Mouse (Mus musculus) heart, adult 9 months (tissue): Measurements from ENCODE around the gene Ly6c1.
"Not testable (repeated sequence)": the region's sequence is repeated elsewhere in the genome, so short reads cannot be mapped to it uniquely, and the experiment has no call there.

Experiments
- DNase-seq, 2 experiments: peaks; one replicate each; pipeline ENCODE4 v3.0.0; 2022; ENCODE audit warnings: low spot score in 2 of 2

The Ly6c1 gene

GRCm38 (mm10) chr15:75048642-75049261, at the start of gene Ly6c1:
Ly6c1 (minus strand) TSS chr15:75048830.
- peak; percentile 29 to 49 for DNase-seq

DNA sequence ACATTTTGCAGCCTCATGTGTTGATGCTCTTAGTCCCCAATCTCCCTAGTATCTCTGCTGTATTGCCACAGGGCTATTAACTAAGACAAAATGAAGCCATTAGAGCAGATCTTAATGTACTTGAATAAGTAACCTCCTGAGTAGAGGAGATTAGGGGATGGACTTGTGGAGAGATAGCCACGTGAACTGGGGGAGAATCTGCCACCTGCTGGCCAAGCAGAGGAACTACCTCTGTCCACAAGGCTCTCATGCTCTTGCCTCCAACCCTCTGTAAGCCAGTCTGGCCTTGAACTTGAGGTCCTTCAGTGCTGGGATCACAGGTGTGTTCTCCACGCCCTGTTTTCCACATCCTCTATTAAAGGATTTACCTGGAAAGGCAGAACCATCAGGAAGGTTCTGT, 39.4 kb upstream of the Ly6c1 start:
- peak in 1 of 2 experiments; percentile 13 for DNase-seq

DNA sequence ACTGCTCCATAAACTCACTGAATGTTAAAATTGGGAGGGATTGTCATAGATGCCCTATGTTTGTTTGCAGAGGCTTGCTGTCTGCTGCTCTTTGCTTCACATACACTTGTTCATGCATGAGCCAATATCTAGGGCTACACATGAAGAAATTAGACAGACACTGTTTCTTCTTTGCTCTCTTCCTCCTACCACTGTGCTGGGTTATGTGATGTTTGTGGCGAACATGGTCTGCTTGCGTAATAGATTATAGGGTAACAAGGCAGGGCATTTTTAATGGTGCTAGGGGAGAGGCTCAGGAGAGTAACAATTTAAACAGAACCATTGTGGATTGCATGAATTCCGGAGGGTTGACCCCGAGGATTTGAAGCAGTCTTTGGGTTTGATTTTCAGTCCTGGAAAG, 21.3 kb upstream of the Ly6c1 start:
- no peak for DNase-seq

- peak; percentile 24 to 43 for DNase-seq
These were observed 13.5 kb upstream of the Ly6c1 start for GRCm38 (mm10) chr15:75062030-75062574.

DNA sequence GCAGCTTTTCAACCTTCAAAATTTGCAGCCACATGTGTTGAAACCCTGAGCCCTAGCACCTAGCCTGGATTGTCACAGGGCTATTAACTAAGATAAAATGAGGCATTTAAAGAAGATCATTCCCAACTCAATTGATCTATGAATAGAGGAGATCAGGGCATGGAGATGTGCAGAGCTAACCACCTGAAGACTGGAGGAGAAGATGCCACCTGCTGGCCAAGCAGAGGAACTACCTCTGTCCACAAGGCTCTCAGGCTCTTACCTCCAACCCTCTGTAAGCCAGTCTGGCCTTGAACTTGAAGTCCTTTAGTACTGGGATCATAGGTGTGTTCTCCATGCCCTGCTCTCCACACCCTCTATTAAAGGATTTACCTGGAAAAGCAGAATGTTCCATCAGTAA, 11.9 kb upstream of the Ly6c1 start:
- peak; percentile 40 to 50 for DNase-seq

GRCm38 (mm10) chr15:75055985-75056384, 7.4 kb upstream of the Ly6c1 start:
- DNase-seq: no peak

DNA sequence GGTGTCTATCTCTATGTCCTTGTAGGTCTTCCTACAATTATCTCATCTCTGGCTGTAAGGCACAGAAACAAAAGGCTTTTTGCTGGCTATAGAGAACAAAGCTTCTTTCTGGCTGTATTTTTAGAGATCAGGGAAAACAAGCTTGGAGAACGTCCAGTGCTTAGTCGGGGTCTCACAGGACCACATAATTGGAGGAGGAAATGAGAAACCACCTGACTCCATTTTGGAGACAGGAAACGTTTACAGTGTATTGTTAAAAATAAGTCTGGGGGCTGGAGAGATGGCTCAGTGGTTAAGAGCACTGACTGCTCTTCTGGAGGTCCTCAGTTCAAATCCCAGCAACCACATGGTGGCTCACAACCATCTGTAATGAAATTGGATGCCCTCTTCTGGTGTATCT, 6.8 kb upstream of the Ly6c1 start:
- peak in 1 of 2 experiments; percentile 47 for DNase-seq

GRCm38 (mm10) chr15:75052414-75052813, 3.8 kb upstream of the Ly6c1 start:
- peak; percentile 55 to 73 for DNase-seq

GRCm38 (mm10) chr15:75051141-75051540, 2.5 kb upstream of the Ly6c1 start:
- DNase-seq: not testable (repeated sequence)

- DNase-seq: not testable (repeated sequence)
These were observed 2.0 kb upstream of the Ly6c1 start for GRCm38 (mm10) chr15:75050593-75050992.

GRCm38 (mm10) chr15:75049811-75050210, 1.2 kb upstream of the Ly6c1 start:
- DNase-seq: peak; percentile 77 to 82

GRCm38 (mm10) chr15:75047970-75048320, 685 bp downstream of the Ly6c1 start:
- DNase-seq: not testable (repeated sequence)

DNA sequence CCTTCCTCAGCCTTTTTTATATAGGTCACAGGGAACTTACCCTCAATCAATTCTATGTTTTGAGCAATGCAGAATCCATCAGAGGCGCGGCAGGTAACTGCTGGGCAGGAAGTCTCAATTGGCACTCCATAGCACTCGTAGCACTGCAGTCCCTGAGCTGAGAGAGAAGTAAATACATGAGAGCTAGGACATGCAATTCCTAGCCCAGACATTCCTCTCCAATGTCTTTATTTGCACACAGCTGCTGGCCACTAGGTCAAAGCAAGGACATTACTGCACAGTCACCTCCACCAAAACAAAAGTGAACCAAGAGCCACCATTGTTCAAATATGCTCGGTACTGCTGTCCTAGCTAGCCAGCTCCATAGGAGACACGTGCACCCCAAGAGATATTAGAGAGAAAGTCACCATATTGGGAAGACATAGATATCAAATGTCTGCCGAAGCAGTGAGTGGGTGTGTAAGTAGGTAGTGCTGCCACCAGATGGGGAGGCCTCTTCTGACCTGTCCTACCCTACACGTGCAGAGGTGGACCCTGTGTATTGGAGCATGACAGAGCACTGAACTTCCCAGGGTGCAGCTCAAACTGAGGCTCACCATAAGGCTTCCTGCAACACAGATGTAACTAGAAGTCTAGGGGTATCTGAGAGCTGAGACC, 1.2 kb downstream of the Ly6c1 start:
- not testable (repeated sequence) for DNase-seq

- not testable (repeated sequence) for DNase-seq
These were observed 3.1 kb downstream of the Ly6c1 start for GRCm38 (mm10) chr15:75045501-75045900.

DNA sequence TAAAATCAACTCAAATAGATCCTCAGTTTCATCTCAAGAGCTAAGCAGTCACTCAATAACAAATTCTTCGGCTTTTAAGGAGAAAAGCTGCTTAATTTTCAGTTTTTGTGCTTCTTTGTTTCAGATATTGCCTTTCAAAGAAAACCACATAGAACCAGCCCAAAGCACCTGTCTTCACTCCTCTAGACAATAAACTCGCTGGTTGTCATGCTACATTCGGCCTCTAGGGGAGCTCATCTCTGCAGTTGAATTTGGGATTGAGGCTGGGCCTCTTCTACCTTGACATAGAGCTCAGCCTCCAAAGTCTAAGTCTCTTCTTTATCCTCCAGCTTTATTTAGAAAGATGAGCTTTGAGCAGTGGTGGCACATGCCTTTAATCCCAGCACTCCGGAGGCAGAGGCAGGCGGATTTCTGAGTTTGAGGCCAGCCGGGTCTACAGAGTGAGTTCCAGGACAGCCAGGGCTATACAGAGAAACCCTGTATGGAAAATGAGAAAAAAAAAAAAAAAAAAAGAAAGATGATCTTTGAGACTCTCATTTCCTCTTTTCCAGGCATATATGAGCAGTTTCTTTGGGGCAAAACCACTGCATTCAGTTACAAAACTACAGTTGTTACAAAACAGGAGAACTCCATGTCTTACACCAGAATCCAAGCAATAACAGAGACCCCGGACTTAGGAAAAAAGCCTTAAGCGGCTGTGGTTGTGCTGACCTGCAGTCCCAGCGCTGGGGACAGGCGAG, 27.4 kb downstream of the Ly6c1 start:
- DNase-seq: not testable (repeated sequence)

GRCm38 (mm10) chr15:75019446-75019845, 29.2 kb downstream of the Ly6c1 start:
- not testable (repeated sequence) for DNase-seq
